Mouse (Mus musculus) stomach, postnatal 0 days (tissue): ENCODE results near the gene Map3k6. TPM values are rescaled to one million over a fixed set of nuclear protein-coding genes. Genes with fewer than 3 reads are reported as not detected.
A peak's percentile ranks its signal among the peaks of the same experiment; 100 is the strongest.

Source experiments
- ATAC-seq: fragments of 200-750 bp; cut with Nextera tagmentation; 2 replicates; pipeline ENCODE4 v1.8.0; 2017; ENCODE audit not compliant: low FRiP score, low TSS enrichment
- DNase-seq: peaks from one replicate; pipeline ENCODE4 v3.0.0-alpha.2; 2016; ENCODE audit warnings: low spot score
- H3K27ac ChIP-seq: fragments of 300-500 bp; sonication (generic); replicated peaks from 2 replicates; pipeline ENCODE4 v1.5.1; 2014; ENCODE audit warnings: mild to moderate bottlenecking, control low read depth
- H3K27me3 ChIP-seq: fragments of 300-500 bp; sonication (generic); 2 replicates; pipeline ENCODE4 v1.6.1; 2014; ENCODE audit warnings: low read length; ENCODE audit not compliant: control insufficient read depth, insufficient read depth
- H3K36me3 ChIP-seq: fragments of 300-500 bp; sonication (generic); 2 replicates; pipeline ENCODE4 v1.6.1; 2014; ENCODE audit warnings: low read length, mixed read lengths; ENCODE audit not compliant: control insufficient read depth, insufficient read depth
- H3K4me1 ChIP-seq: fragments of 300-500 bp; sonication (generic); replicated peaks from 2 replicates; pipeline ENCODE4 v1.6.1; 2014; ENCODE audit warnings: antibody characterized with exemption; ENCODE audit not compliant: control insufficient read depth, insufficient read depth
- H3K4me2 ChIP-seq: fragments of 300-500 bp; sonication (generic); replicated peaks from 2 replicates; pipeline ENCODE4 v1.6.1; 2014; ENCODE audit warnings: low read depth, mild to moderate bottlenecking, control low read depth, moderate library complexity
- H3K4me3 ChIP-seq: fragments of 300-500 bp; sonication (generic); 2 replicates; pipeline ENCODE4 v1.5.1; 2014; ENCODE audit warnings: low read depth, low read length, control low read depth
- H3K9ac ChIP-seq: fragments of 300-500 bp; sonication (generic); 2 replicates; pipeline ENCODE4 v1.6.1; 2014; ENCODE audit warnings: mild to moderate bottlenecking, low read length, control low read depth, mixed read lengths
- H3K9me3 ChIP-seq: fragments of 300-500 bp; sonication (generic); 2 replicates; pipeline ENCODE4 v1.6.1; 2016; ENCODE audit warnings: low read length; ENCODE audit not compliant: control insufficient read depth
- CTCF ChIP-seq: IDR thresholded peaks from 2 replicates; pipeline ENCODE4 v1.5.1; 2016; ENCODE audit warnings: antibody characterized with exemption, low read depth, mild to moderate bottlenecking, moderate library complexity
- EP300 ChIP-seq: optimal IDR thresholded peaks from 2 replicates; pipeline ENCODE3; 2016; ENCODE audit warnings: antibody characterized with exemption
- WGBS: fragments of 180-500 bp; shearing (Covaris S2); extraction: QIAGEN DNeasy Blood & Tissue Kit; methylation state at CpG from one replicate; pipeline ENCODE4 v1.1.7; 2014; 5-methylcytosine and 5-hydroxymethylcytosine counted together
- polyA plus RNA-seq: library from polyadenylated mRNA; unstranded; fragments of >200 nt; fragmentation: Nextera tagmentation; extraction: Ambion mirVana; gene quantifications from 2 replicates; pipeline ENCODE4 v1.2.1, GENCODE M21; 2015

The Map3k6 gene
- polyA plus RNA-seq, 1 experiment from 2014 or later: 17.6 TPM

DNA sequence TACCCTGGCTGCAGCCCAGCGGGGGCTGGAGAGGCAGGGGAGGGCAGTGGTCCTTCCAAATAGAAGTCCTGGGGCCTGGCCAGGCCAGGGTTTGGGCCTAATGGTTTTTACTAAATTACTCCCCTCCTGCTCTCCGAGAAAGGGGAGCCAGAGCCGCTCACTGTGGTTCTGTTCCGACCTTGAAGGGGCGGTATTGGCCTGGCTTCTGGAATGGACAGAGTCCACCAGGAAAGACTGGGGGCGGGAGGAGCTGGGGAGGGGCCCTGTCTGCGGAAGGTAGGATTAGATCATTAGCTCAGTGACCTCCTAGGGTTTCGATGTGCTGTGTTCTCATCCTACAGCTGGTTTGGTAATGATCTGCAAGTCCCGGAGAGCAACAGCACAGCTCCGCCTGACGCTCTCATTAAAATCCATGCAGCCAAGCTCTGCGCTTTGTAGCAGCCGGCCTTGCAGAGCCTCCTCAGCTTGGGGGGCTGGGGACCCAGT is 42.8 kb upstream of the Map3k6 start:
- no peak for TF ChIP-seq CTCF
- no peak for TF ChIP-seq EP300
- Histone ChIP-seq H3K27ac (peak overlapping the region; percentile 70), H3K9ac (peak overlapping the region; percentile 18; the same call in 1 of the 2 replicates), H3K4me1 (peaks cover 16% of the 10 kb centered on the region), H3K27me3 (no peaks in the 10 kb centered on the region), H3K36me3 (peaks cover 16% of the 10 kb centered on the region; the same call in 1 of the 2 replicates), H3K9me3 (no peaks in the 10 kb centered on the region), H3K4me3 (no peak overlapping the region), H3K4me2 (no peak overlapping the region)
- DNase-seq (peak; percentile 45), ATAC-seq (no peak)
- WGBS: 37% methylated on average over 13 of the region's 13 CpGs

DNA sequence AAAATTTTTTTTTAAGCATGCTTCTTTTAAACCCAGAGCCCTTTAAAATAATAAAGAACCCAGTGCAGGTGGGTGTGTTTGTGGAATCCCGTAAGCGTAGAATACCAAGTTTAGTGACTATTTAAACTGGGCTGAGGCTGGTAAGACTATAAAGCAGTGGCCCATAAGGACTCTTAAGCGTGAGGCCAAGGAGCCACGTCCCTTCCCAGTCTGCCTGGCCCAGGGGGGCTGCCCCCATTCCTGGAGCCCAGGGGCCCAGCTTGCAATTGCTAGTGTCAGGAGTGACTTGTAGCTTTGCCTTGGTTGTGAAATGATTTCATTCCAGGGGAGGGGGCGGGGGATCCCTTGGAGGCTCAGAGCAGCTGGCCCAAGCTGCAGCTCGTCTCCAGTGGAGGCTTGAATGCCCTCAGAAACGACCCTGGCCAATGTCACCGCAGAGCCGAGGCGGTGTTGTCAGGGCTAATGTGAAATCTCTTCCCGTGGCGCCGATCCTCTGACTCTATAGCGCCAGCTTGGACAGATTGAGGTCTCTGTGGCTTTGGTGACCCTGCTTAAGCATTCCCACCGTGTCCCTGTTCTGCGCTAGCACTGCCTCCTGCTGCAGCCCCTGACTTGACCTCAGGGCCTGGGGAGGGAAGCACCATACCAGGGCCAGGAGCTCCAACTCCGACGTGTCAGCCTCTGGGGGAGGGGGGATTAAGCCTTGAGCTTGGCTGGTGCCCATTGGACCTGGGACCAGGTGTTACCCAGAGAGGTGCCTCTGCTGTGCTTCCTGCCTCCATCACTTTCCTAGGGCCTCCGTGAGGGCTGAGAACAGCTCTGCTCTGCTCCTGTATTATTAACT is 42.1 kb upstream of the Map3k6 start:
- Histone ChIP-seq H3K27me3 (no peaks in the 10 kb centered on the region), H3K9ac (peak overlapping the region; percentile 18; the same call in 1 of the 2 replicates), H3K36me3 (peaks cover 14% of the 10 kb centered on the region; the same call in 1 of the 2 replicates), H3K9me3 (no peaks in the 10 kb centered on the region), H3K4me1 (peaks cover 16% of the 10 kb centered on the region), H3K4me2 (no peak overlapping the region), H3K27ac (peak overlapping the region; percentile 70), H3K4me3 (no peak overlapping the region)
- ATAC-seq (no peak; the same call in 1 of the 2 replicates), DNase-seq (peak; percentile 35)
- TF ChIP-seq EP300 (no peak), CTCF (no peak)
- WGBS: 36% methylated on average over 19 of the region's 19 CpGs

DNA sequence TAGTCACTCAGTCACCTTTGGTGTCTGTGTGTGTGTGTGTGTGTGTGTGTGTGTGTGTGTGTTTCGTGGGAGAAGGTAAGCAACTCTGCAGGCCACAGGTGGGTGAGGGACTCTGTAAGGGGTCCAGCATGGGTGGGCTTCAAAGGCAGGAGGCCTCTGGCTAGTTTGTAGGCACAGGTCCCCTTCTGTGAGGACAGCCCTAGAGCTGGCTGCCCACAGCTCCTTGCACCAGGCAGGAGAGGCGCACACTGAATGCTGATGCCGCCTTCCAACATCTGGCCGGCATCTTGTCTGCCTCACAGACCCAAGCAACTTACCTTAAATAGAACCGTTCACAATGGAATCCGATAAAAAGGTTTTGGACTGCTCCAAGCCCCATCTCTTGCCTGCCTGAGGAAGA is 40.9 kb upstream of the Map3k6 start:
- Histone ChIP-seq H3K4me2 (no peak overlapping the region; the same call in 1 of the 2 replicates), H3K4me1 (peaks cover 16% of the 10 kb centered on the region)
- DNase-seq: no peak

DNA sequence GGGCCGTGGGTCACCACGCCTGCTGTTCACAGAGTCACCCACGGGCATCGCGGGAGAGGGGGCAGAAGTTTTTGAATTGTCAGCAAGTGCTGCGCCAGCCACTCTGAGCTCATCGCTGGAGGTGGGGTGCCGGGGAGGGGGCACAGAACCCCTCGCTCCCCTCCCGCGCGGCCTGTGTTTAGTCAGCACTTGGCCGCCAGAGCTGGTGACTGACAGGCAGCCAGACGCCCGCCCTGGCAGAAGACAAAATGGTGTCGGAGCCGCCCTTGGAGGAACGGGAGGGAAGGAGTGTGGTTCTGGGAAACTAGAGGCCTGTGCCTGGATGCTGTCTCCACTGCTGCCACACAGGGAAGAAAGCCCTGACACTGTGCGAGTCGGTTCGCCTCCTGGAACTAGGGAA is 40.3 kb upstream of the Map3k6 start:
- no peak overlapping the region for H3K4me3 ChIP-seq
- DNase-seq: peak; percentile 53
- peaks cover 16% of the 10 kb centered on the region for H3K4me1 ChIP-seq
- H3K27me3 ChIP-seq: no peaks in the 10 kb centered on the region
- no peaks in the 10 kb centered on the region for H3K9me3 ChIP-seq
- H3K9ac ChIP-seq: peak overlapping the region; percentile 38; the same call in 1 of the 2 replicates
- H3K36me3 ChIP-seq: peaks cover 11% of the 10 kb centered on the region; the same call in 1 of the 2 replicates
- ATAC-seq: 0 out of 2 replicates have a peak, but pooled peaks have one; percentile 1
- H3K4me2 ChIP-seq: peak overlapping the region; percentile 20
- peak overlapping the region; percentile 82 for H3K27ac ChIP-seq
- TF ChIP-seq CTCF: no peak
- no peak for TF ChIP-seq EP300
- 31% methylated on average over 21 of the region's 21 CpGs for WGBS

More for the DNA sequence above, 40.9 kb upstream of the Map3k6 start:
- Histone ChIP-seq H3K9me3 (no peaks in the 10 kb centered on the region), H3K27me3 (no peaks in the 10 kb centered on the region), H3K27ac (peak overlapping the region; percentile 82), H3K9ac (0 out of 2 replicates have a peak overlapping the region, but pooled peaks have one; percentile 38), H3K36me3 (peaks cover 11% of the 10 kb centered on the region; the same call in 1 of the 2 replicates), H3K4me3 (no peak overlapping the region)
- no peak for ATAC-seq
- TF ChIP-seq EP300 (no peak), CTCF (no peak)
- WGBS: 58% methylated on average over 6 of the region's 6 CpGs

DNA sequence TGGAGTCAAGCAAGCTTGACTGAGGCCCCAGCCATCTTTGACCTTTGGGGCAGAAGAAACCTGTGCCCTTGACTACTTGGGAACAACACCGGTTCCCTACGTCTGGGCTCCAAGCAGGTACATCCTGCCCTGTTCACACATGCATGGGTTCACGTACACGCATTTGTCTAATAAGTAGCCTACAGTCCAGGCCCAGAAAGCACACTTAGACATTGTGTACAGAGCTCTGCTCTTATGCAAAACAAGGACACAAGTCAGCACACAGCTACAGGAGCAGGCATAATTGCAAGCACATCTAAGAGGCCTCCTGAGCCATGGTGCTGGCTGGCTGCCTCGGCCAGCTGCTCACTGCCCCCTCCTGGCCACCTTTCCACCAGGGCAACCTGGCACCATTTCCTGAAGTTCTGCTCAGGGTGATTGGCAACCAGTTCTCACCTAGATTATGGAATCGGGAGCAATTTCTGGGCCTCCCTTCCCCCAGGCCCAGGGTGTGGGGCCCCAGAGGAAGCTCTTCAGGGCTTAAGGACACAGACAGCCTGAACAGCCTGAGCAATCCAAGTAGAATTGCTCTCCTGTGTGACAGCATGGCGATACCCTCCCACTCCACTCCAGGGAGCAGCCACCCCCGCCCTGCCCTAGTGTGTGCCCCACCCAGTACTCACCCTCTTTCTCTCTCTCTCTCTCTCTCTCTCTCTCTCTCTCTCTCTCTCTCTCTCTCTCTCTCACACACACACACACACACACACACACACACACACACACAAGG is 39.4 kb upstream of the Map3k6 start:
- peak; percentile 85 for TF ChIP-seq CTCF
- TF ChIP-seq EP300: no peak
- Histone ChIP-seq H3K9me3 (no peaks in the 10 kb centered on the region), H3K9ac (no peak overlapping the region), H3K4me2 (no peak overlapping the region), H3K36me3 (peaks cover 3% of the 10 kb centered on the region; the same call in 1 of the 2 replicates), H3K4me1 (peaks cover 16% of the 10 kb centered on the region), H3K27me3 (no peaks in the 10 kb centered on the region), H3K4me3 (no peak overlapping the region), H3K27ac (peak overlapping the region; percentile 82)
- 44% methylated on average over 8 of the region's 8 CpGs for WGBS
- DNase-seq (peak; percentile 88), ATAC-seq (peak; percentile 76)
